Mouse (Mus musculus): ENCODE data around the gene Atp6v0e2. TPM values are rescaled to one million over a fixed set of nuclear protein-coding genes. Genes with fewer than 3 reads are reported as not detected.
A peak's percentile ranks its signal among the peaks of the same experiment; 100 is the strongest.

The Atp6v0e2 gene
- polyA plus RNA-seq, 1 experiment from 2014 or later = 349 TPM

GRCm38 (mm10) chr6:48582037-48582436, 44.6 kb downstream of the Atp6v0e2 start:
- Histone ChIP-seq H3K27me3 (replicated peaks) (no peaks in the 10 kb centered on the region), H3K9me3 (replicated peaks) (no peaks in the 10 kb centered on the region), H3K4me2 (no peak overlapping the region), H3K4me3 (replicated peaks) (no peak overlapping the region), H3K36me3 (no peaks in the 10 kb centered on the region), H3K9ac (replicated peaks) (no peak overlapping the region), H3K4me1 (no peaks in the 10 kb centered on the region), H3K27ac (replicated peaks) (no peak overlapping the region)
- ATAC-seq (ENCODE audit: low FRiP score) = peak; percentile 45; the same call in 1 of the 2 replicates
- WGBS = 70% methylated on average over 3 of the region's 3 CpGs

- no peak for ATAC-seq (ENCODE audit: low FRiP score)
- Histone ChIP-seq H3K27me3 (replicated peaks) (no peaks in the 10 kb centered on the region), H3K9me3 (replicated peaks) (no peaks in the 10 kb centered on the region), H3K9ac (replicated peaks) (no peak within 1 kb of the TSS), H3K4me2 (no peak within 1 kb of the TSS), H3K27ac (replicated peaks) (no peak within 1 kb of the TSS), H3K4me1 (peaks cover 9% of the 10 kb centered on the region), H3K4me3 (replicated peaks) (no peak within 1 kb of the TSS), H3K36me3 (no peaks in the 10 kb centered on the region)
- WGBS = 69% methylated on average over 6 of the region's 6 CpGs
Observed at GRCm38 (mm10) chr6:48589194-48589750, 51.9 kb downstream of the Atp6v0e2 start, which contains the start of gene Gm45021. Gene Gm45021 (plus strand): TSS chr6:48589610.

Other genes with a start within 250 kb of the Atp6v0e2 start
- gene Krba1, start 142.0 kb upstream of the Atp6v0e2 start, polyA plus RNA-seq (2015; fragmentation: Nextera tagmentation; extraction: Ambion mirVana) = 23.5 and 25.0 TPM in 2 replicates
- gene Zfp467, start 91.8 kb upstream of the Atp6v0e2 start, polyA plus RNA-seq (2015; fragmentation: Nextera tagmentation; extraction: Ambion mirVana) = 27.6 and 33.6 TPM in 2 replicates
- 0.34 and 0.54 TPM in 2 replicates for gene Sspo, start 89.4 kb upstream of the Atp6v0e2 start, polyA plus RNA-seq (2015; fragmentation: Nextera tagmentation; extraction: Ambion mirVana)
- 21.6 and 24.0 TPM in 2 replicates for gene Lrrc61, start 17.2 kb downstream of the Atp6v0e2 start, polyA plus RNA-seq (2015; fragmentation: Nextera tagmentation; extraction: Ambion mirVana)
- 11.5 and 16.7 TPM in 2 replicates for gene Rarres2, start 35.2 kb downstream of the Atp6v0e2 start, polyA plus RNA-seq (2015; fragmentation: Nextera tagmentation; extraction: Ambion mirVana)
- not detected in 2 replicates for gene Gm45021, start 52.0 kb downstream of the Atp6v0e2 start, polyA plus RNA-seq (2015; fragmentation: Nextera tagmentation; extraction: Ambion mirVana)
- 41.0 and 43.7 TPM in 2 replicates for gene Repin1, start 56.3 kb downstream of the Atp6v0e2 start, polyA plus RNA-seq (2015; fragmentation: Nextera tagmentation; extraction: Ambion mirVana)
- not detected in 2 replicates for gene Gm44965, start 56.3 kb downstream of the Atp6v0e2 start, polyA plus RNA-seq (2015; fragmentation: Nextera tagmentation; extraction: Ambion mirVana)
- 12.8 and 13.0 TPM in 2 replicates for gene Zfp775, start 64.4 kb downstream of the Atp6v0e2 start, polyA plus RNA-seq (2015; fragmentation: Nextera tagmentation; extraction: Ambion mirVana)
- 30.5 and 31.4 TPM in 2 replicates for gene AI854703, start 89.1 kb downstream of the Atp6v0e2 start, polyA plus RNA-seq (2015; fragmentation: Nextera tagmentation; extraction: Ambion mirVana)
- gene Gimap8, start 109.6 kb downstream of the Atp6v0e2 start, polyA plus RNA-seq (2015; fragmentation: Nextera tagmentation; extraction: Ambion mirVana) = 0.73 and 1.4 TPM in 2 replicates
- gene Gimap9, start 138.5 kb downstream of the Atp6v0e2 start, polyA plus RNA-seq (2015; fragmentation: Nextera tagmentation; extraction: Ambion mirVana) = 1.9 and 11.8 TPM in 2 replicates
- gene Gimap4, start 146.9 kb downstream of the Atp6v0e2 start, polyA plus RNA-seq (2015; fragmentation: Nextera tagmentation; extraction: Ambion mirVana) = 1.4 and 4.9 TPM in 2 replicates
- 8.1 and 16.7 TPM in 2 replicates for gene Gimap6, start 170.6 kb downstream of the Atp6v0e2 start, polyA plus RNA-seq (2015; fragmentation: Nextera tagmentation; extraction: Ambion mirVana)
- 1.9 TPM in 1 of 2 replicates, not detected in the other for gene Gm28053, start 181.0 kb downstream of the Atp6v0e2 start, polyA plus RNA-seq (2015; fragmentation: Nextera tagmentation; extraction: Ambion mirVana)
- gene Gimap7, start 181.0 kb downstream of the Atp6v0e2 start, polyA plus RNA-seq (2015; fragmentation: Nextera tagmentation; extraction: Ambion mirVana) = 0.50 TPM in 1 of 2 replicates, not detected in the other
- 6.6 and 19.6 TPM in 2 replicates for gene Gimap1, start 201.4 kb downstream of the Atp6v0e2 start, polyA plus RNA-seq (2015; fragmentation: Nextera tagmentation; extraction: Ambion mirVana)
- 1.7 and 4.5 TPM in 2 replicates for gene Gimap5, start 208.6 kb downstream of the Atp6v0e2 start, polyA plus RNA-seq (2015; fragmentation: Nextera tagmentation; extraction: Ambion mirVana)
- gene Gimap3, start 233.2 kb downstream of the Atp6v0e2 start, polyA plus RNA-seq (2015; fragmentation: Nextera tagmentation; extraction: Ambion mirVana) = not detected in 2 replicates